Mouse (Mus musculus) CD4-positive, CD25-positive, alpha-beta regulatory T cell, adult 2 months (primary cell): ENCODE results near the gene Cux1.

Experiments used
- DNase-seq: peaks from one replicate; pipeline ENCODE4 v3.0.0-alpha.2; 2012; ENCODE audit warnings: low read depth, low spot score

Gene Cux1

DNA sequence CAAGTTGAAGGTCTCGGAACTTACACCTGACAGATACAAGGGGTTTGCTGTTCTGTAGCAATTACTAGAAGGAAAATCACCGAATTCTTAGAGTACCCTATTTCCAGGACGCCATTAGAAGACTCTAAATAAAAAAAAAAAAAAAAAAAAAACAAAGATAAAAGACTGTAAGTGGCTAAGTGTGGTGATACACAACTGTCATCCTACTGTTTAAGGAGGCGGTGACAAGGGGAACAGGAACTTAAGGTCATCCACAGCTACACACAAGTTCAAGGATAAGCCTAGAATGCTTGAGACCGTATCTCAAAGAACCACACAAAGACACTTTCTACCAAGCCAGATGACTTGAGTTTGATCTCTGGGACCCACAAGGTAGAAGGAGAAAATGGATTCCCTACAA, 56.7 kb downstream of the Cux1 start:
- no peak for DNase-seq

DNA sequence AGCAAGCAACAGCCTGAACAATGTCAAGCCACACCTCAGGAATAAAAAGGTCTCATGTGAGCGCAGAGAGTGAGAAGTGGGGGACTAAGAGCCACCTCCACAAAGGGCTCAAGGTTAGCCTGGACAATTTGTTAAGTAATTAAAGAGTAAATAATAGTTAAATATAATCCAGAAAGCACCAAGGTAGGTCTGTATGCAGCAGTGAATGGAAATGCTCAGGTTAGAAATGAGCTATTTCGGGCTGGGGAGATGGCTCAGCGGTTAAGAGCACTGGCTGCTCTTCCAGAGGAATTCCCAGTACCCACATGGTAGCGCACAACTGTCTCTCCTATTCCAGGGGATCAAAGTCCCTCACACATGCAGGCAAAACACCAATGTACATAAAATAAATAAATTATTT, 59.7 kb downstream of the Cux1 start:
- DNase-seq: no peak

DNA sequence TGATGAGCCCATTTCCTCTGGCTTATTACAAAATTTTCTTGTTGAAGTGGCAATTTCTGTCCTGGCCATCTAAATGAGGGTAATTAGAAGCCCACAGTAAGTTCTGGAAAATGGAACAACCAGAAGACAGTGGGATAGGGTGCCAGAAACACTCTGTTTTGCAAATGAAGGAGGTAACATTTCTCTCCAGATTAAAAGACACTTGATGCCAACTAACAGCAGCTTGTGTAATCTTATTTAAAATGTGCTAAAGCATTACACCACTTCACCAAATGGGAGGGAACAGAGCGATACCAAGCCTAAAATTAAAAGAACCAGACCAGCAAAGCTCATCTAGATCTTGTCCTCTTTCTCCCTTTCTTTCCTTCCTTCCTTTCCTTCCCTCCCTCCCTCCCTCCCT, 61.0 kb downstream of the Cux1 start:
- DNase-seq: no peak

DNA sequence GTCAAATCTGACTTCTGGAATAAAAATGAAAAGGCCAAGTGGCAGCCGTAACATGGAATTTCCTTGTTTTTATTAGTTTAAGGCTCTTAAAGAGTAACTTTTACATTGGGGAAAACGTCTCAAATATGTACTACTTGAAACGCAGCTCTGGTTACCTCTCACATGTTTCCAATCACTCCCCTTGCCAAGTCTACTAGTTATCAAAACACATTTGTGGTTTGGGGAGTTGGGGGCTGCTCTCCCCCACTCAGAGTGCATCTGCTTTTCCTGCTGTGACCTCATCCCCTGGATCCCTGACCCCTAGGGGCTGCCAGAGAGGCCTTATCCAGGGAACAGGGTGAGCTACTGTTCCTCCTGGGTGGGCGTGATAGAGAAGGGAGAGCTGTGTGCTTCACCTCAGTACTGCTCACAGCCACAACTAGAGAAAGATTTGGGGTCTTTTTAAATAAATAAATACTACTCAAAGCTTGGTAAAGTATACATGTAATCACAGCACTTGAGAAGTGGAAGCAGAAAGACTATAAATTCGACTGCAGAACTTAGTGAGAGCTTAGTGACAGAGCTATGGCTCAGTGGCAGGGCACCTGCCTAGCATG, 64.7 kb downstream of the Cux1 start:
- no peak for DNase-seq

DNA sequence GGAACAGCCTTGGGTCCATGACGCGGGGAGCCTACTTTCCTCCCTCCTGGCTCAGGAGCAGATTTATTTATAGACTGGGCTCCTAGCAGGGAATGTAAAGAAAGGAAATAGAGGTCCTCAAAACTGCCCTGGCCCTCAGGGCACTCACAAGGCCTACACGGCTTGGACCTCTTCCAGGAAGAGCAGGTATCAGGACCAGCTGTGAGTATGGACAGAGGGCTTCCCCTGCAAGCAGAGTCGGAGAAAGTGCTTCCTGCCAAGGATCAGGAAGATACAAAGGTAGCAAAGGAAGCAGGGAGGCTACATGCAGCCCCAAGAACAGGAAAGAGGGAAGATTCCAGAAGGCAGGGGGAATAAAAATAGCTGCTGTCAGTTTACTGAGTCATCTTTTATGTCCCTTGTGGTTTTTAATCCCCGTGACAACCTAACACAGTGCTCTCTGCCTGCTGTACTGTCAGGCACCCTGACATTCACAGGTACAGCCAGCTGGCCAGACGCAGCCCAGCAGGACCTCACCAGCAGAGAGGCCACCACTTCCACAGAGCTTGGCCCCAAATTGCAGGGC, 66.9 kb downstream of the Cux1 start:
- DNase-seq: no peak

DNA sequence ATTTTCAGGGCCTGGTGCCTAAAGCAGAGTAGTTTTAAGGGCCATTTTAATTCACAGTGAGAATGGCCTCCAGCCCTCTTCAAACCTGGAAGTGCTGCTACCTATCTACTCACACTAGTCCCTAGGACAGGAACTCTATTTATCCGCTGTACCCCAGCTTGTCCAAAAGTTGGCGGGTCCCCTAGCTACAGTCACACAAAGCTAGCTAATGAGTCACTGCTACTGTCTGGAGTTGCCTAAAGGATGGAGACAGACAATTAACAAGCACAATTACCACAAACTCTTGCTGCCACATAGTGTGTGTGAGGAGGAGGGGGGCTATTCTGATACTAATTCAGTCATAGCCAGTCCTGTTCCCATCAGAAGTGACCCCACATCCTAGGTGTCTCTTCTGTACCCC, 68.0 kb downstream of the Cux1 start:
- no peak for DNase-seq

DNA sequence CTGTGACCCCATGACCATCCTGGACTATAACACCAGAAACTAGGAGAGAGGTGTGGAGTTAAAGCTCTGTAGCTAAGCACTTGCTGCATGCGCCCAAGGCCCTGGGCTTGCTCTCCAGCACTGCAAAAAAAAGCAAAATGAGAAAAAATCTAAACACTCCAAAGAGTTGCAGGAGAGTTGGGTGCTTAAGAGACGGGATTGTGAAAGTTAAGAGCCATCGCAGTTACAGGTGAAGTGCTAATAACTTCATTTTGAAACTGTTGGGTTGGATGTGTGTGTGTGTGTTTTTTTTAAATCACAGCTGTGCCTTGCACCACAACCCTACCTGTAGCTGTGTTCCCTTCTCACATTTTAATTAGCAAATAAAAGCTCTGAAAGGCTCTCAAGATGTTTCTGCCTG, 68.5 kb downstream of the Cux1 start:
- no peak for DNase-seq

DNA sequence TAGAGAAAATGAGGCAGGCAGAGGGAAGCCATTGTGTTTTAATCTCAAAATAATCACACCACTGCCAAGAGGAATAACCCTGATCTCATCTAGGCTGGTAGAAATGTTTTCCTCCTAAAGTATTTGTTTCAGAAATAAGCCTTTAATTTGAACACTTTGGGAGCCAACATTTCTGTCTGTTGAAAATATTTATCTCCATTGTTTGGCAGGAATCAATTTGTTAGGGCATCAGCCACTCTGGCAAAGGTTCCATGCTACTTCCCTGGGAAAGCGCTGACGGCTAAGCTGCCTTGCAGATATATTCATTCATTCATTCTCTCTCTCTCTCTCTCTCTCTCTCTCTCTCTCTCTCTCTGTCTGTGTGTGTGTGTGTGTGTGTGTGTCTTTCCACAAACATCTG, 70.0 kb downstream of the Cux1 start:
- no peak for DNase-seq

DNA sequence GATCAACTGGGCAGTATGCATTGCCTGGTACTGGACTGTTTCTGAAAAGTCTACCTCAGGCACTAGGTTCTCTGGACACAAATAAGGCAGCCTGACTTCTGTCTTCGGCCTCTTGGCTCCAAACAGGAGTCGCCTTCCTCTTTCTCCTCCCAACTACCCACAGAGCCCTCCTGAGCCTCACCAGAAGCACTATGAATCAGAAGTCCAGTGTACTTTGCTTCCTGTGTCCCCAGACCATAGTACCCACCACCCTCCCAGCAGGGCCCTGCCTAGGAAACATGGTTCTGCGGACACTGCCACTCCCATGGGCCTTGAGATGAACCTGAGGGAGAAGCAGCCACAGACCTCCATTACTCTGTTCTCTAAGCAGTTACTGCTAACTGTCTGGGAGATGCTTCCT, 71.7 kb downstream of the Cux1 start:
- no peak for DNase-seq

DNA sequence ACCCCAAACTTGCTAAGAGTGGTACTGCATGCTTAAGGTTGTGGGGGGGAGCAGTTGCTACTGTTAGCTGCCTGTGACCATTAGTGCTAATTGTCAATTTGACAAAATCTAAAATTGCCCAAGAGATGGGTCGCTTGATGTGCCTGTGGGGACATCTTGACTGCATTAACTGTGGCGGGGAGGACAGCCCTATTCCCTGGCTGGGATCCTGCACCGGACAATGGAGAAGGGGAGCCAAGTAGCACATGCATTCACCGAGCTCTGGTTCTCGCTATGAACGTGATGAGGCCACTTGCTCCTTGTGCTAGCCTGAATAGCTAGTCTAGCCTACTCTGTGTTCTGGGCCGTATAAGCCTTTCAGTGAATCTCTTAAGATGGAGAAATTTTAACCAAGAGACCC, 72.4 kb downstream of the Cux1 start:
- DNase-seq: no peak

DNA sequence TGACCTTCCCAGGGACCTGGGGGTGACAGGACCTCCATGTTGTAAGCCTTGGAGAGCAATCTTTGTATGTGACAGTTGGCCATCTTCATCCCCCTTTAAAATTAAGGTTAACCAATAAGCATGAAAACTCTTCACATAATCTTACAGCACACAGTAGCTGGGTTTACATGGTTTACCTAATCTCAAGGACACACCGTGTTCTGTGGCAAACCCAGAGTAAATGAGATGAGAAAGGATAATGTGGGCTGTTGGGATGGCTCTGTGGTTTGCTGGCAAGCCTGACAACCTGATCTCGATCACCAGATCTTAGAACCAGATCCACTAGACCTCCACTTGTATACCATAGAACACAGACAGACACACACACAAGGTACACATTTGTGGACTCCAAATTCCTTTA, 73.0 kb downstream of the Cux1 start:
- no peak for DNase-seq

DNA sequence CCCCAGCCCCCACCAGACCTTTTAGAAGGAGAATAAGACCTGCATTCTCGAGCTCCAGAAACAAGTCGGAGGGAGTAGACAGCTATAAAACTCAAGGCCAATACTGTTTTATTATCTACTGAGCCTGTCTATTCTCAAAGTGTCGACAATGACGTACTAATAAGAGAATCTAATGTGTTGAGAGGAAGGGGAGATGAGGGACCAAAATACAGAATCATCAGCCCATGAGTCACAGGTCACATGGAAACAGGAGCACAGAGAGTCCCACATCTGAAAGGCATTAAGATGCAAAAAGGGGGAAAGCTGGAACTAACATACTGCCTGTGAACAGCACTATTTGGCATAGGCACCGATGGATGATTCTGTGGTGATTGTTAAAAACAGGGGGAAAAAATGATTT, 77.8 kb downstream of the Cux1 start:
- DNase-seq: no peak

DNA sequence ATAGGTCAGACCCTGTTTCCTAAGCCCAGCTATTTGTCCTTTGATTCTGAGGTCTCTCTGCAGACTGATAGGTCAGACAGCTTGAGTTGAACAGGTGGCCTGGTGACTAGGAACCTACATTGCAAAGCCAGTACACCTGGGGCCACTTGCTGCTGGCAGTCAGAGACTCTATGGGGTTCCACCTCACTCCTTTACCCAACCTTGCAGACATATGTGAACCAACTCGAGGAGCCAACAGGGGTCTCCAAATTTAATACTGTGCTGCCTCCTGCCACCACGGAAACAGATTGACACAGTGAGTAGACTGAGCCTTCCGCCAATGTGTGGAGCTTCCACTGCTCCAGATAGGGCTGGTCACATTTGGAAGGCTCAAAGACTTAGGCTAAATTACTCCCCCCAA, 78.6 kb downstream of the Cux1 start:
- DNase-seq: no peak

DNA sequence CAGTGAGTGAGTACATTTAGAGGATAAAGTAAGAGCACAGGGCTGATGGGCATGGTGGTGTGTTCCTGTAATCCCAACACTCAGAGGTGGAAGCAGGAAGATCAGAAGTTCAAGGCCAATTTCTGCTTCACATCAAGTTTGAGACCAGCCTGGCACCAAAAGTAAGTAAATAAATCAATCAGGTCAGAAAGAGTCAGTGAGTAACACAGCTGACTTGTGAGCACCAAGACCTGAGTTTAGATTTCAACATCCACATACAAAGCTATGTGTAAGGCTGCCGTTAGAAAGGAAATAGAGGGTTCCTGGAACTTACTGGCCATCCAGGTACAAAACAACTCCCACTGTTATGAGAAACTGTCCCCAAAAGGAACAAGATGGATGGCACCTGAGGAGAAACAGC, 79.1 kb downstream of the Cux1 start:
- no peak for DNase-seq

DNA sequence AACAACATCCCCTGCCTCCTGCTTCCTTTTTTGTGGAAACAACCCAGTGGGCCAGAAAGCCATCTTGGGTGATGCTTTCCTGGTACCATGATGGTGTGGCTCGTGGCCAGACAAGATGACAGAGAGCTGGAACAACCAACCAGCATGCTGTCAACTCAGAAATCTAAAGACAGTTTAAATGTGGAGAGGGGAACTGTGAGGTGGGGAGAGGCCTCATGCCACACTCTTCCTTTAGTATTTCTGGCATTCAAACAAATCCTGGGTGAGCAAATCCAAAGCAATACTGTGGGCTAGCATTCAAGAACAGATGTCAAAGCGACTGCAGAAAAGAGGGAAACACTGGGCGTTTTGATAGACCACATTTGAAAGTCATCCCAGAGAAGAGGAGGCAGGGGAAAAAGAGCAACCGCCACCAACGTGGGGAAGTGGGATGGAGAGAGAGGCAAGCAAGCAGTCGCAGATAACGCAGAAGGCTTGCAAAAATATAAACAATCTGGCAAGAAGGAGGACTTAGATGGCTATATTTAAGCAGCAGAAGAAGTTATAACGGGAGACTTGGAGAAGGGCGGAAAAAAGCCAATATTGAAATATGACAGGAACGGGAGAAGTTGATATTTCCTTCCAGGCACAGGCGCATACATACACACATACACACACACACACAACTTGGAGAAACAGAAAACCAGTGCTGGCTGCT, 79.7 kb downstream of the Cux1 start:
- DNase-seq: no peak

DNA sequence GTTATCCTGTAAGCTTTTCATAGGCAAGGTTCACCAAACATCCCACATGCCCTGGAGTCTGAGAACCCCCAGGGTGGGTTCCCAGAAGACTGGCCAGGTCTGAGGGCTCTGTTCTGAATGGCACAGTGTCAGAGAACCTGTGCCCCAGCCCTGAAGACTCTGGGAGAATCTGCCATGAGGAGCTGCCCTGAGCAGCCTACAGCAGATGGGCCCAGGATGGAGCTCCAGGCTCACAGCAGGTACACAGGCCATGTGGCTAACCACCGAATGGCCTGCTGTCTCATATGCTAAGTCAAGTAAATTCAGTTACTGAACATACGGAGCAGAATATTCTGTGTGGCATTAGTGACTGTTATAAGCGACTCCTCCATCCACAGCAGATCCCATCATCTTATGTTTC, 80.9 kb downstream of the Cux1 start:
- DNase-seq: no peak

DNA sequence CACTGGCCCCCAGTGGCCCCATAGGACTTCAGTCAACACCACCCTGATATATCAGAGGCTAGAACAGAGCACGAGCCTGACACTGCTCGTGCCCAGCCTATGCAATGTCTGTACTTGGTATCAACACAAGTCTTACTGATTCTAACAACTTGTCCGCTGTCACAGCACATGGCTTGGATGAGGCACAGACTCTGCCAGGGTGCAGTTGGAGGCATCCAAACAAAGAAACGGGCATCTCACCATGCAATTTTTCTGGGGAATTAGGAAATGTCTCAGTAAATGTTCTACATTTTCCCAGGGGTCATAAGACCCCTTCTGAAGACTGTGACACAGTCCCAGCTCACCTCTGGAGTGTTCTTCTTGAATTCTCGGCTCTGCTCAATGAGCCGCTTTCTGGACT, 81.9 kb downstream of the Cux1 start:
- no peak for DNase-seq

DNA sequence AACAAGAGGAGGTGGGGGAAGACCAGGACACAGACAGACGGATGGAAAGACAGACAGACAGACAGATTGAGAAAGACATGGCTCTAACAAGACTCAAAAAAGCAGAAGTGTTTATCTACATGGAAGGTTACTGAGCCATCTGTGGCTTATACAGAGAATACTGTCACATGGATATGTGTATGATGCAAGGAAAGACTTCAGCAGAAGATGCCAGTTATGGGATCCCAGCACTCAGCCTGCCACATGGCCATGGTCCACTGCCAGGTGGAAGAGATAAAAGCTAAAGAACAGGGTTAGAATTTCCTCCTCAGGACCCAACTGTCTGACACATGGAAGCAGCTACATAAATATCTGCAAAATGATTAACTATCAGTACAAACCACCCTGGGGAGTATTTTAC, 84.9 kb downstream of the Cux1 start:
- no peak for DNase-seq

DNA sequence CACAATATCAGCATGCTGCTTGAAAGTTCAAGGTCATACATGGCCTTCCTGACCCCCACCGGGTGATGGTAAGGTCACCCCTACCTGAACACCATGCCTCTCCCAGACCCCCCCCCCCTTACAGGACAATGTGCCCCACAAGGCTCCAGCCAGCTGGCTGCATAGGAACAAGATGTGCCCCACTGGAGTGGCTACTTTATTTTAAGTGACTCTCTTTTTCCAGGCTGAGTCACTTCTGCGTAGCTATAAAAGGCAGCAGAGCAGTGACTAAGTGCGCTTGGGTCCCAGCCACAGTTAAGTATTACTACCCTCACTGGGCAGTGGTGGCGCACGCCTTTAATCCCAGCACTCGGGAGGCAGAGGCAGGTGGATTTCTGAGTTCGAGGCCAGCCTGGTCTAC, 86.7 kb downstream of the Cux1 start:
- DNase-seq: no peak

DNA sequence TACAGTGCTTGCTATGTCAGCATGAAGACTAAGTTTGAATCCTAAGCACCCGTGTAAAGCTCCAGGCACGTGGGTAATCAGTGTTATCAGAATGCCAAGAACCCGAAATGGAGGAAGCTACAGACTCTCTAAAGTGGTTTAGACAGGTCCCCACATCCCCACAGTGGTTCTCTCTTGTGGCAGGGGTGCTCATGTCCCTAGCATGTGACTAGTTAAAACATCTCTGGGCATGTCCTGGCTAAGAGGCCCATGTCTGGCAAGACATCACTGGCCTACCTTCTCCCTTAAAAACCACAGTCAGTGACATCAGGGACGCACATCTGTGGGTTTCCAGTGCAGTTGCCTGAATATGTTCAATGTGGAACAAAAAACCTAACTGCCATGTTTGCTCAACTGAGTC, 87.5 kb downstream of the Cux1 start:
- no peak for DNase-seq

DNA sequence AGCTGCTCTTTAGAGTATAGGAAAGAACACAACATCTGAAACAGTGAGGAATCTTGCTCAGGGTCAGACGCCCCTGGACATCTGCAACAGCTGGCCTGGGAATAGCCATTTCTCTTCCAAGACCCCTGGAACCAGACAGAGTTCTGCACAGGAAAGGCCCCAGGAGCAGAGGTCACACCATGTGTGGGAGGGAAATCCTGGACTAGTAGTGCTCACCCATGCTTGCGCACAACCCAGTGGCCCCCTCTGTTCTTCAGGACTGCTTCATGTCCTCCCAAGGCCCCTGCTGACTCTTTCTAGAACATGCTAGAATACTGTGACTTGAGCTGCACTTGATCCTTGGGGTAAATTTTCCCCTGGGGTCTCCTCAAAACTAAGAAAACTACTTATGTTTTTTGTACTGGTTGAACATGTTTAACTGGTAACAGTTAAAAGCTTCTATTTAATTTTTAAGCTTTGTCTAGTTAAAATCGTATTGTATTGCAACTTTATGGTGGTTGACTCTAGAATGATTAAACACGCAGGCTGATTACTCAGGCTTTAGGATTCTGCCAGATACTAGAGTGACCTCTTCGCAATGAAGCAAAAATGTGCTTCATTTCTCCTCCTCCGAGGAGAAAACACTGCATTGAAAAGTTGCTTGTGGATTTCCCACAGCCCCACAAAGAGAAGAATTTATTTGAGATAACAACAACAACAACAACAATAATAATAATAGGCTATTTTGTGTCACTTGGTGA, 88.1 kb downstream of the Cux1 start:
- DNase-seq: no peak

DNA sequence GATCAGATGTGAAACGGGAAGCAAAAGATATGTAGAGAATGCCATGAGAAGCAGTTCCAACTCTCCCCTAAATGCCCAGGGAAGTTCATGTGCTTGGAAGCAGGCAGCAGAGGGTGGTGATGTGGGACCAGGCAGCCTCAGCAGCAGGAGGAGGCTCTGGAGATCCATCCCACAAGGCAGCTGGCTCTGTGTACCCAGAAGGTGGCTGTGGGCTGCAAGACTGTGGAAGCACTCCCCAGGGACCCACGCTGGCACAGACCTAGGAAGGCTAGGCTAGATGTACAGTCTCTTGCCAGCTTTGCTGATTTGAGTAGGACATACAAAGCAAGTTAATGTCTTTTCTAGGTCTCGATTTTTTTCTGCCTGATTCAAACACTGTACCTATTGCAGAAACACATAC, 91.0 kb downstream of the Cux1 start:
- no peak for DNase-seq

DNA sequence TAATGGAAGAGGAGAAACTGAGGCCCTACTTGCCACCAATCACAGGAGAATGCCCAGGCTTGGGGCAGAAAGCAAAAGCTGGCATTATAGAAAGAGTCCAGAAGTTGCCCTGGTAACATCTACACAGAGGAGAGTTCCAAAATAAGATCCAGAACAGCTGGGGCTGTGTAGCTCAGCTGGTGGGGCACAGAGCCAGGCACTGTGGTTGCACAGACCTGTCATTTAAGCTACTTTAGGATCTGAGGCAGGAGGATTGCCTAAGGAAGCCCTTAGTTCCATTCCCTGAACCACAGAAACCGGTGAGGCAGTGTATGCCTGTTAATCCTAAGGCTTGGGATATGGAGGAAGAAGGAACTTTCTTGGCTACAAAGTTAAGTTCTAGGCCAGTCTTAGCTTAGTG, 92.1 kb downstream of the Cux1 start:
- DNase-seq: no peak
